Mouse (Mus musculus): Measurements from ENCODE around the gene BC049730. TPM values are rescaled to one million over a fixed set of nuclear protein-coding genes. Genes with fewer than 3 reads are reported as not detected.
"Not testable (repeated sequence)": the region's sequence is repeated elsewhere in the genome, so short reads cannot be mapped to it uniquely, and the experiment has no call there.

Gene BC049730
- total and polyA plus RNA-seq, 2 experiments from 2014 or later: not detected

DNA sequence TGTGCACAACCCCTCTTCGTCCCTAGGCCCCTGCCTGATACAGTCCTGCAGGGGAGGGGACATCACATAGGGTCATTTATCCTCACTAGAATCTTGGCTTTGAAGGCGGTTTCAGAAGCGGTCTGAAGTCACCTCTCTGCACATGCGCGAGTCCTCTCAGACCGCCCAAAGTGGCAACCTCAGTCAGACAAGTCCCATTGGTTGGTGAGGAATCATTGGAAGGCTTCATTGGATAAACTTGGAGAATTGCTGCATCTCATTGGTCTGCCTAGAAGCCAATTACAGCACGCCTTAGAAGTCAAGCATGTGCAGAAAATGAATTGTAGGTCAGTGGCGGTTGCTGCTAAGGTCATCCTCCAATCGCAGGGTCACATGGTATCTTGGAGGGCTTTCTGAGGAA is 32.5 kb upstream of the BC049730 start, which contains the start of gene Tex101:
Tex101 (minus strand) TSS at position 101 of the 400 bp plus-strand sequence.
- no peaks in the 10 kb centered on the region for H3K36me3 ChIP-seq (ENCODE audit: insufficient read depth)
- no peak within 1 kb of the TSS for H3K9ac ChIP-seq
- no peak for ATAC-seq
- no peak within 1 kb of the TSS for H3K4me3 ChIP-seq (ENCODE audit: low read depth, low read length)
- no peak for DNase-seq
- TF ChIP-seq CTCF (IDR thresholded peaks at IDR 0.05; ENCODE audit: low read depth): no peak
- H3K27me3 ChIP-seq (ENCODE audit: insufficient read depth, low read length): no peaks in the 10 kb centered on the region
- 88% methylated on average over 9 of the region's 9 CpGs for WGBS
- no peaks in the 10 kb centered on the region for H3K4me1 ChIP-seq (ENCODE audit: insufficient read depth)
- no peak within 1 kb of the TSS for H3K27ac ChIP-seq (ENCODE audit: low read depth, low read length)
- no peaks in the 10 kb centered on the region for H3K9me3 ChIP-seq (ENCODE audit: low read length)
- no peak within 1 kb of the TSS for H3K4me2 ChIP-seq (ENCODE audit: low read depth)

DNA sequence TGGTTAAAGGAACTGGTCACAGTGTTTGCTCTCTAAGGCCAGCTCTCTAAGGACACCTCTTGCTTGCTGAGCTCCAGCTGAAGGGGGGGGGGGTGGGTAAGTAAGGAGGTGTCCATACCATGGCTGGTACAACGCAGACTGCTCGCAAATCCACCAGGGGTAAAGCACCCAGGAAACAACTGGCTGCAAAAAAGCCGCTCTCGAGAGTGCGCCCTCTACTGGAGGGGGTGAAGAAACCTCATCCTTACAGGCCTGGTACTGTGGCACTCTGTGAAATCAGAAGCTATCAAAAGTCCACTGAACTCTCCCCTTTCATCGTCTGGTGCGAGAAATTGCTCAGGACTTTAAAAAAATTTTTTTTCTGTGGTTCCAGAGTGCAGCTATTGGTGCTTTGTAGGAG is 24.9 kb upstream of the BC049730 start:
- H3K27me3 ChIP-seq (ENCODE audit: insufficient read depth, low read length); ATAC-seq; H3K27ac ChIP-seq (ENCODE audit: low read depth, low read length); H3K4me2 ChIP-seq (ENCODE audit: low read depth); DNase-seq; H3K9ac ChIP-seq; H3K9me3 ChIP-seq (ENCODE audit: low read length); H3K4me3 ChIP-seq (ENCODE audit: low read depth, low read length); H3K4me1 ChIP-seq (ENCODE audit: insufficient read depth); H3K36me3 ChIP-seq (ENCODE audit: insufficient read depth): not testable (repeated sequence)
- WGBS: 82% methylated on average over 7 of the region's 7 CpGs

DNA sequence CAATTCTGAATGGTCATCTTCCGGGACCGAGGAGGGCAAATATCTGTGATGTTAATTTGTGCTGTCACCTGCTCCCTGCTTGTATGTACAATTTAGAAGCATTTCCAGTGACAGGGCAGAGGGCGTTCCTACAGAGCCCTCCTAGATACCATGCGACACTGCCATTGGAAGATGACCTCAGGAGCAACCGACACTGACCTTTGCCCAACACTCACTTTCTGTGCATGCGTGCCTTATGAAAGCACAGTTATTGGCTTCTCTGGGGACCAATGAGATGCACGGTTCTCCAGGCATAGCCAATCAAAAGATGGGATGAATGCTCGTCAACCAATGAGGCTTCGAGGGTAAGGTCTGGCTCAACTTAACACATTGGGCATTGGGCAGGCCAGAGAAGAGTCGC is 21.5 kb upstream of the BC049730 start:
- H3K9me3 ChIP-seq (ENCODE audit: low read length); DNase-seq: not testable (repeated sequence)

DNA sequence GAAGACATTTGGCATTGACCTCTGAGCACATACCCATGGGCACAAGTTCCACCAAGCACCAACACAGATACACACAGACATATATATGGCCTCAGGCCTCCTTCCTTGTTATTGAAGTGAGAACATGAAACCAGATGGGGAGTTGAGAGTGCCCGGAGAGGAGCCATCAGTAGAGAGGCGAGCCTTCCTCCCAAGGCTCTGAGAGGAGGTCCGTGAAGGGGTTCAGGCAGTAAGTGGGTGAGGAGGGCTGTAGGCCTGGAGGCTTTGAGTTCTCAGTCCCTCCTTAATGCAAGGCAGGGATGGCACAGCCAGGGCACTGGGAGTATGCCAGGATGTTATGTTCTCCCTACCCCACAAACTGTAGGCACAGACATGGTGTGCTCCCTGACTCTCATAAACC is 16.3 kb upstream of the BC049730 start:
- not testable (repeated sequence) for H3K27ac ChIP-seq (ENCODE audit: low read depth, low read length); H3K36me3 ChIP-seq (ENCODE audit: insufficient read depth); DNase-seq; H3K9me3 ChIP-seq (ENCODE audit: low read length); H3K9ac ChIP-seq; H3K27me3 ChIP-seq (ENCODE audit: insufficient read depth, low read length); H3K4me3 ChIP-seq (ENCODE audit: low read depth, low read length); H3K4me1 ChIP-seq (ENCODE audit: insufficient read depth); H3K4me2 ChIP-seq (ENCODE audit: low read depth)
- 65% methylated on average over 2 of the region's 3 CpGs for WGBS
- peak; percentile 50; the same call in 1 of the 2 replicates for ATAC-seq

More for the DNA sequence above, 21.5 kb upstream of the BC049730 start:
- 93% methylated on average over 10 of the region's 10 CpGs for WGBS
- not testable (repeated sequence) for H3K27ac ChIP-seq (ENCODE audit: low read depth, low read length); H3K36me3 ChIP-seq (ENCODE audit: insufficient read depth); H3K27me3 ChIP-seq (ENCODE audit: insufficient read depth, low read length); H3K4me3 ChIP-seq (ENCODE audit: low read depth, low read length); ATAC-seq; H3K4me2 ChIP-seq (ENCODE audit: low read depth); H3K9ac ChIP-seq; H3K4me1 ChIP-seq (ENCODE audit: insufficient read depth)

DNA sequence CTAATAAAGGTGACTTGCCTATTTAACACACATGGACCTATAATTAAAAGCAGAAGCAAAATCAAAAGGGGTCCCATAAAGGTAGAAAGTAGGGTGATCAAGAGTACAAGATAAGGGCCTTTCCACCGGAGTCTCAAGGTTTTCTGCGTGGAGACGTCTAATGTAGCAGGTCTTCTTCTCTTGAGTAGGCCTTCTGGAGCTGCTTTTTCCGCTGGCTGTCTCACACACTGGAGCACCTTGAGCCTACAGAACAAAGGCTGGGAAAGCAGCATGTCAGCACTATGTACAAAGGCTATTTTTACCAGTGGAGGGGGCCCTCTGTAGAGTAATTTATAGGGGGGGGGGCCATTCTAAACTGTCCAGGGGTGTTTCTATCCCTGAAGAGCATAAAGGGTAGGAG is 11.2 kb upstream of the BC049730 start:
- H3K4me2 ChIP-seq (ENCODE audit: low read depth); H3K9ac ChIP-seq; ATAC-seq; H3K27ac ChIP-seq (ENCODE audit: low read depth, low read length); H3K36me3 ChIP-seq (ENCODE audit: insufficient read depth); H3K9me3 ChIP-seq (ENCODE audit: low read length); H3K4me1 ChIP-seq (ENCODE audit: insufficient read depth); H3K27me3 ChIP-seq (ENCODE audit: insufficient read depth, low read length); DNase-seq; H3K4me3 ChIP-seq (ENCODE audit: low read depth, low read length): not testable (repeated sequence)
- 95% methylated on average over 4 of the region's 4 CpGs for WGBS

DNA sequence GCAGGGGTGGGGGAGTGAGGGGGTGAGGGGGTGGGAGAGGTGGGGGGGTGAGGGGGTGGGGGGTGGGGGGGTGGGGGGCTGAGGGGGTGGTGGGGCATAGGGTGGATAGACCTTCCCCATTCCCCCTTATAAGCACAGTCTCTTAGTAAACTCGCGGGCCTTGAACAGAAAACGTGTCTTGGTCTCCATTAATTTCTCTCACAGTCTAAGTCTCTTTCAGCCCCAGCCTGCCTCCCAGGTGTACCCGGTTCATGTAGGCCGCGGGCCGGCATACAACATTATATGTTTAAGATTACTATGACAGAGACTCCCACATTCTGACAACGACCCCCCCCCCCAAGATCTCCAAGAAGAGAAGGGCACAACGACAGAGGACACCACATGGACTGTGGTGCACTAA is 6.2 kb upstream of the BC049730 start:
- not testable (repeated sequence) for H3K27ac ChIP-seq (ENCODE audit: low read depth, low read length); H3K4me1 ChIP-seq (ENCODE audit: insufficient read depth); DNase-seq; ATAC-seq; H3K36me3 ChIP-seq (ENCODE audit: insufficient read depth); H3K9ac ChIP-seq; H3K4me2 ChIP-seq (ENCODE audit: low read depth); H3K4me3 ChIP-seq (ENCODE audit: low read depth, low read length); H3K9me3 ChIP-seq (ENCODE audit: low read length); H3K27me3 ChIP-seq (ENCODE audit: insufficient read depth, low read length)
- WGBS: 85% methylated on average over 9 of the region's 9 CpGs

DNA sequence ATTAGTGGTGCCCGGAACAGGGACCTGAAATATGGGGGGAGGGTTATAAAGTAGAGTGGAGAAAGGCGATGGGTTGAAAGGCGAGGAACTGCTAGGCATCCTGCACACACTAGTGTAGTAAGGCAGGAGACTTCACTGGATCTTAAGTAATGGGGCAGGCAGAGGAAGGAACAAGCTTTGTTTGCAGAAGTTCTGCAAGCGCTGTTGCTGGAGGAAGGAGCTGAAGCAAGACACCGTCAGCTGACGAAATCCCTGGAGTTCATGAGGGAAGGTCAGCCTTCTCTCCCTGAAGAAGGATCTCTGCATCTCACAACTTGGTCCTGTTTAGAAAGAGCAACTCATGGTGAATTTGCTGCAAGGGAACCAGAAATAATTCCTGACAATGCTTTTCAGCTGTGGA is 6.0 kb downstream of the BC049730 start:
- H3K9ac ChIP-seq: no peak overlapping the region
- no peak for TF ChIP-seq CTCF (IDR thresholded peaks at IDR 0.05; ENCODE audit: low read depth)
- H3K4me2 ChIP-seq (ENCODE audit: low read depth): no peak overlapping the region
- no peak for DNase-seq
- H3K4me3 ChIP-seq (ENCODE audit: low read depth, low read length): no peak overlapping the region
- H3K9me3 ChIP-seq (ENCODE audit: low read length): no peaks in the 10 kb centered on the region
- ATAC-seq: no peak
- H3K27me3 ChIP-seq (ENCODE audit: insufficient read depth, low read length): no peaks in the 10 kb centered on the region
- H3K4me1 ChIP-seq (ENCODE audit: insufficient read depth): no peaks in the 10 kb centered on the region
- no peaks in the 10 kb centered on the region for H3K36me3 ChIP-seq (ENCODE audit: insufficient read depth)
- 82% methylated on average over 6 of the region's 6 CpGs for WGBS
- no peak overlapping the region for H3K27ac ChIP-seq (ENCODE audit: low read depth, low read length)

DNA sequence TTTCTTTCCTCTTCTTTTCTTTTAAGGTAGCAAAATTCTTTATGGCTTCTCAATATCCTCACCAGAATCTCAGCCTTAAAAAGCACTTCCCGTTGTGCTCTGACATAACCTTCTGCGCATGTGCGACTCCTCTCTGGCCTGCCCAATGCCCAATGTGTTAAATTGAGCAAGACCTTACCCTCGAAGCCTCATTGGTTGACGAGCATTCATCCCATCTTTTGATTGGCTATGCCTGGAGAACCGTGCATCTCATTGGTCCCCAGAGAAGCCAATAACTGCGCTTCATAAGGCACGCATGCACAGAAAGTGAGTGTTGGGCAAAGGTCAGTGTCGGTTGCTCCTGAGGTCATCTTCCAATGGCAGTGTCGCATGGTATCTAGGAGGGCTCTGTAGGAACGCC is 17.8 kb downstream of the BC049730 start, which contains the start of gene Gm4763:
Gm4763 (minus strand) TSS at position 101 of the 400 bp plus-strand sequence.
- 94% methylated on average over 11 of the region's 11 CpGs for WGBS
- DNase-seq; H3K36me3 ChIP-seq (ENCODE audit: insufficient read depth); ATAC-seq; H3K27me3 ChIP-seq (ENCODE audit: insufficient read depth, low read length); H3K4me2 ChIP-seq (ENCODE audit: low read depth); H3K4me1 ChIP-seq (ENCODE audit: insufficient read depth); H3K4me3 ChIP-seq (ENCODE audit: low read depth, low read length); H3K9ac ChIP-seq; H3K27ac ChIP-seq (ENCODE audit: low read depth, low read length); H3K9me3 ChIP-seq (ENCODE audit: low read length): not testable (repeated sequence)

All from forebrain, postnatal 0 days (tissue).